Comparison of ENCODE assay signal across 28 mouse cellular contexts in genomic region chr5:51763599-51763998, GRCm38 (mm10).
A peak's percentile ranks its signal among the peaks of the same experiment; 100 is the strongest.
DNase-seq lines count a peak whose midpoint lies in the region; ATAC-seq lines count a peak whose summit lies in the region.
"Had no signal": no experiment of that assay in that cellular context is flagged by ENCODE, and none has a peak within 500 bp of the region (broad histone marks: within the 10 kb centered on the region; RNA-seq: fewer than 3 reads in every experiment).

No protein-coding gene starts in this region.

- H3K9me3 ChIP-seq in embryonic facial prominence, embryonic 14.5 days (ENCODE audit: control insufficient read depth, low read length) = no peaks in the 10 kb centered on the region
- no peaks in the 10 kb centered on the region for H3K9me3 ChIP-seq in embryonic facial prominence, embryonic 10.5 days
- H3K9me3 ChIP-seq: embryonic facial prominence, embryonic 12.5 days; embryonic facial prominence, embryonic 15.5 days; forebrain, embryonic 13.5 days; forebrain, embryonic 15.5 days had no signal

- no peaks in the 10 kb centered on the region for H3K36me3 ChIP-seq in embryonic facial prominence, embryonic 14.5 days (ENCODE audit: control insufficient read depth, insufficient read depth, low read length)
- no peaks in the 10 kb centered on the region for H3K36me3 ChIP-seq in embryonic facial prominence, embryonic 10.5 days (replicated peaks)
- H3K36me3 ChIP-seq: embryonic facial prominence, embryonic 12.5 days; embryonic facial prominence, embryonic 15.5 days; forebrain, embryonic 15.5 days; G1E had no signal

- peak; percentile 49 for DNase-seq in embryonic facial prominence, embryonic 14.5 days (ENCODE audit: low spot score)
- DNase-seq in embryonic facial prominence, embryonic 10.5 days (ENCODE audit: low spot score) = no peak
- DNase-seq in frontal cortex, postnatal 36 days (ENCODE audit: low spot score in 2 of 2) = no peak
- DNase-seq in left cerebral cortex, postnatal 10 days (ENCODE audit: extremely low spot score in 1 of 2, low spot score in 2 of 2) = peak; percentile 16 to 33
- no peak for DNase-seq in left cerebral cortex, adult 8-10 months (ENCODE audit: low spot score in 2 of 2)
- peak; percentile 57 for DNase-seq in brain, adult 2 months (ENCODE audit: low read depth, low spot score)
- DNase-seq: adrenal gland, adult 8-10 months; adrenal gland, postnatal 14 days; adrenal gland, postnatal 36 days; B cell, adult 2 months; cerebellum, adult 11 months; cerebellum, adult 18-20 months; cerebellum, adult 8-10 months; cerebellum, adult 9-11 months; cerebellum, postnatal 14 days; cerebellum, postnatal 36 days; embryo, embryonic 11 days had no signal

- peaks cover 3% of the 10 kb centered on the region; the same call in 1 of the 2 replicates for H3K4me1 ChIP-seq in embryonic facial prominence, embryonic 14.5 days (ENCODE audit: control insufficient read depth, insufficient read depth, low read length)
- no peaks in the 10 kb centered on the region for H3K4me1 ChIP-seq in embryonic facial prominence, embryonic 10.5 days
- H3K4me1 ChIP-seq: embryonic facial prominence, embryonic 12.5 days; embryonic facial prominence, embryonic 15.5 days; forebrain, embryonic 13.5 days had no signal

- H3K27ac ChIP-seq in embryonic facial prominence, embryonic 14.5 days (replicated peaks; ENCODE audit: low read depth, low read length) = no peak overlapping the region
- H3K27ac ChIP-seq in embryonic facial prominence, embryonic 10.5 days (replicated peaks) = no peak overlapping the region
- H3K27ac ChIP-seq: embryonic facial prominence, embryonic 12.5 days; embryonic facial prominence, embryonic 15.5 days; forebrain, embryonic 13.5 days; forebrain, embryonic 15.5 days had no signal

- no peak overlapping the region for H3K4me3 ChIP-seq in embryonic facial prominence, embryonic 14.5 days (ENCODE audit: low read depth, low read length)
- no peak overlapping the region for H3K4me3 ChIP-seq in embryonic facial prominence, embryonic 10.5 days
- H3K4me3 ChIP-seq: embryonic facial prominence, embryonic 12.5 days; embryonic facial prominence, embryonic 15.5 days; erythroblast, embryonic 14.5 days; forebrain, embryonic 13.5 days; forebrain, embryonic 15.5 days had no signal

- H3K27me3 ChIP-seq in embryonic facial prominence, embryonic 14.5 days (replicated peaks; ENCODE audit: control insufficient read depth, insufficient read depth, low read length) = no peaks in the 10 kb centered on the region
- no peaks in the 10 kb centered on the region for H3K27me3 ChIP-seq in embryonic facial prominence, embryonic 10.5 days (replicated peaks; ENCODE audit: low read depth, poor library complexity, severe bottlenecking)
- H3K27me3 ChIP-seq: CH12.LX; embryonic facial prominence, embryonic 12.5 days; embryonic facial prominence, embryonic 15.5 days; forebrain, embryonic 13.5 days; forebrain, embryonic 15.5 days; Patski had no signal

- H3K4me2 ChIP-seq in embryonic facial prominence, embryonic 14.5 days (ENCODE audit: low read depth, low read length) = no peak overlapping the region
- H3K4me2 ChIP-seq: embryonic facial prominence, embryonic 12.5 days; embryonic facial prominence, embryonic 15.5 days; forebrain, embryonic 13.5 days; forebrain, embryonic 15.5 days had no signal

- WGBS in embryonic facial prominence, embryonic 14.5 days = 55% methylated on average over 7 of the region's 7 CpGs
- 75% methylated on average over 7 of the region's 7 CpGs for WGBS in embryonic facial prominence, embryonic 10.5 days

- no peak overlapping the region for H3K9ac ChIP-seq in embryonic facial prominence, embryonic 14.5 days (ENCODE audit: low read depth, low read length)
- H3K9ac ChIP-seq: embryonic facial prominence, embryonic 12.5 days; embryonic facial prominence, embryonic 15.5 days; forebrain, embryonic 13.5 days; forebrain, embryonic 15.5 days had no signal

- intact Hi-C loops in left cerebral cortex, postnatal 10 days (cut with DNase I) = no loop called here

- ATAC-seq in embryonic facial prominence, embryonic 14.5 days (ENCODE audit: low read depth) = no peak
- peak; percentile 56 for ATAC-seq in frontal cortex, adult (ENCODE audit: low TSS enrichment)
- ATAC-seq: activated CD4-positive, CD25-positive, alpha-beta regulatory T cell, adult 4 months; CD4-positive, CD25-positive, alpha-beta regulatory T cell, adult 4 months; forebrain, embryonic 13.5 days; forebrain, embryonic 15.5 days; Patski had no signal

Comparison
In these comparisons a context has a peak if more than half of its experiments do, and no peak if none do; other contexts are left out.
1. DNase-seq: peak in embryonic facial prominence, embryonic 14.5 days (single experiment), left cerebral cortex, postnatal 10 days (2 of 2) and brain, adult 2 months (single experiment); none in embryonic facial prominence, embryonic 10.5 days (single experiment), frontal cortex, postnatal 36 days (0 of 2) and left cerebral cortex, adult 8-10 months (0 of 2).